Mouse (Mus musculus) thymus, postnatal 25 days (tissue): ENCODE measurements around the gene Fcrl1.
A peak's percentile ranks its signal among the peaks of the same experiment; 100 is the strongest.
"Not testable (repeated sequence)": the region's sequence is repeated elsewhere in the genome, so short reads cannot be mapped to it uniquely, and the experiment has no call there.

ENCODE experiments used
- DNase-seq: peaks from one replicate; pipeline ENCODE4 v3.0.0; 2022

Gene Fcrl1

GRCm38 (mm10) chr3:87376195-87377165 lies at the start of gene Fcrl1:
TSS of gene Fcrl1 (plus strand) at chr3:87376387.
- no peak for DNase-seq

GRCm38 (mm10) chr3:87337899-87338298 lies 38.3 kb upstream of the Fcrl1 start:
- no peak for DNase-seq

DNA sequence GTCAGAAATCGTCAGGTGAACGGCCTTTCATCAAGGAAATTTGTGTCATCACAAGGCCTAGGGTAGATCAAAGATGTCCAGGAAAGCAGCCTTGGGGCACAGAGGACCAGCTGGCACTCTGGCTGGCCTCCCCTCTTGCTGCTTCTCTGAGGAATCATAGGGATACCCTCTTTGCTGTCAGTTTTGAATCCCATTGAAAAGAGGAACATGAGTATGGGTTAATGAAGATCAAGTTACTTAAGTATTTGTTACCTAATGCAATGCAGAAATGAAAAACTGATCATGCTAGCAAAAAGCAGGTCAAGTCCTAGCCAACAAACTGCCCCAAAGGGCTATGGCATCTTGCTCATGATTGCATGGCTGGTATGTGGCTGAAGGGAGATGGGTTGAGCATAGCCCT lies 25.2 kb upstream of the Fcrl1 start:
- not testable (repeated sequence) for DNase-seq

DNA sequence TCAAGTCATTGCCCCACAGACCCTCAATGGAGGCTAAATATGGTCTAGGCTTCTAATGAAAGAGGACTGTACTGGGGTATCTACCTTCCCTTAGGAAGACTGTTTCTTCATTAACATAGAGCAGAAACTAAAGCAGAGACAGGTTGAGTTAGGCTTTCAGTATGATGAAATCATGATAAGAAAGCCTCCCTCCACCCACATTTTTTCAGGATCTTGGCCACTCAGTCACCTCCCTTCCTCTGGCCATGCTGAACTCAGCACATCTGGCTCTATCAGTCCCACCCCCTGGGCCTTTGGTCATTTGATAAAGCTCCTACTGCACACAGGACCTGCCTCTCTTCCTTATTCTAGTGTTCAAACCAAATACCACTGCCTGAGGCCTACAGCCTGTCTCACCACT lies 18.6 kb upstream of the Fcrl1 start, which contains the start of gene Cd5l:
TSS of gene Cd5l (plus strand) at position 301 of the 400 bp plus-strand sequence.
- DNase-seq, result no peak

DNA sequence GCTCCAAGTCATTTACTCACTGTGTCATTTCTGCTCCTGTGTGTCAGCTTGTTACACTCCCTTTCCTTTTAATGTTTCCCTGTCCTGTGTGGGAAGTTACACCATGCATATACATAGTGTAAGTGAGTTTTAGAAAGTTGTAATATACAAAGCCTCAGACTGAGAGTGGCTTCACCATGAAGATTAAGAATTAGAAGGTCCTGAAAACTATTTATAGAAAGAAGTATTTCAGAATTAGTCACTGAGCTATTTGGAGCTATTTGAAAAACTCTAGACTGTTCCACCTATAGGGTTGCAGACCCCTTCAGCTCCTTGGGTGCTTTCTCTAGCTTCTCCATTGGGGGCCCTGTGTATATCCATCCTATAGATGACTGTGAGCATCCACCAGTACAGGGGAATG lies 17.0 kb upstream of the Fcrl1 start:
- DNase-seq, result no peak

DNA sequence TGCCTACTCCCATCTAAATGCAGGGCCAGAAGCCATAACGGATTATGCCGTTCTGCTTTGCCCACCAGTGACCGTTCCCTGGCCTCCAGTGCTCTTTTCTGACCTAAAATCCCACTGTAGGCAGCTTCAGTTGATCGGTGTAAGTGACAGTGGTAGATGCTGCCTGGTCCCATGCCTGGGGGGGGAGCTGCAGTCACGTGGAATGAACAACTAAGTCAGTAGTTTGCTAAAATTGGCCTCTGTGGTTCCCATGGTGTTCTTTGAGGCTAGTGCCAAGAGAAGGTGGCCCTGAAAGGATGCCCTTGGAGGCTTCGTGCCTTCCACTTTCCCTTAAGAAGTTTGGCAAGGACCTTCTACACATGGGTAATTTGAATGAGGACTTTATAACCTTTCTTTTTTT lies 15.7 kb upstream of the Fcrl1 start:
- no peak for DNase-seq

DNA sequence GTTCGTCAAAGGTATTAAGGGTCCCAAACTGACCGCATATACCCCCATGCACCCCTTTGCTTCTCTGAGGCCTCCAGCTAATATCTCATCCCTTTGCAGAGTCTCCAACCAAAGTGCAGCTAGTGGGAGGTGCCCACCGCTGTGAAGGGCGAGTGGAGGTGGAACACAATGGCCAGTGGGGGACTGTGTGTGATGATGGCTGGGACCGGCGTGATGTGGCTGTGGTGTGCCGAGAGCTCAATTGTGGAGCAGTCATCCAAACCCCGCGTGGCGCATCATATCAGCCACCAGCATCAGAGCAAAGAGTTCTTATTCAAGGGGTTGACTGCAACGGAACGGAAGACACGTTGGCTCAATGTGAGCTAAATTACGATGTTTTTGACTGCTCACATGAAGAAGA lies 10.5 kb upstream of the Fcrl1 start:
- DNase-seq, result no peak

DNA sequence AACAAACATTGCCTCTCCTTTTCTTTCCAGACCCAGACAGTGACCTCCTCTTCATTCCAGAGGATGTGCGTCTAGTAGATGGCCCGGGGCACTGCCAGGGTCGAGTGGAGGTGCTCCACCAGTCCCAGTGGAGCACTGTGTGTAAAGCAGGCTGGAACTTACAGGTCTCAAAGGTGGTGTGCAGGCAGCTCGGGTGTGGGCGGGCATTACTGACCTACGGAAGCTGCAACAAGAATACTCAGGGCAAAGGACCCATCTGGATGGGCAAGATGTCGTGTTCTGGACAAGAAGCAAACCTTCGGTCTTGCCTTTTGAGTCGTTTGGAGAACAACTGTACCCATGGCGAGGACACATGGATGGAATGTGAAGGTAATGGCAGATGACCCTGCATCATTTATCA lies 8.7 kb upstream of the Fcrl1 start:
- no peak for DNase-seq

GRCm38 (mm10) chr3:87369181-87369580 lies 7.0 kb upstream of the Fcrl1 start:
- no peak for DNase-seq

GRCm38 (mm10) chr3:87377228-87377627 lies 1.0 kb downstream of the Fcrl1 start:
- no peak for DNase-seq

DNA sequence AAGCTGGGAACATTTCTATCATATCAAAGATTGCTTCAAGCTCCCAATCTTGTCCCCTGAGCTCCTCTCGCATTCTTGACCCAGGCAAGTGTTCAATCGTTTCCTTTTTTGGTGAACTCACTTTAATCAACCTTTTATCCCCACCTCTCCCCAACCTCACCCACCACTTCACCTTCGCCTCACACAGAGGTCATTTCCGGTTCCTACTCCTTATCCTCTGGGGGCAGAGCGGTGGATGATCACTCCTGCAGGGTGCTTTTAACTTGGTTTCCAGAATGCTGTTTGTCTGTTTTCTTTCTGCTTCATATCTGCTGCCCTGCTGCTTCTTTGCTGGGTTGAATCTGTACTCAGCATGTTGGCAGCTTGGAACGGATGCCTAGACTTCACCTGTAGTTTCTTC lies 1.5 kb downstream of the Fcrl1 start:
- no peak for DNase-seq

- not testable (repeated sequence) for DNase-seq
Measured at GRCm38 (mm10) chr3:87379641-87380315, 3.6 kb downstream of the Fcrl1 start.

DNA sequence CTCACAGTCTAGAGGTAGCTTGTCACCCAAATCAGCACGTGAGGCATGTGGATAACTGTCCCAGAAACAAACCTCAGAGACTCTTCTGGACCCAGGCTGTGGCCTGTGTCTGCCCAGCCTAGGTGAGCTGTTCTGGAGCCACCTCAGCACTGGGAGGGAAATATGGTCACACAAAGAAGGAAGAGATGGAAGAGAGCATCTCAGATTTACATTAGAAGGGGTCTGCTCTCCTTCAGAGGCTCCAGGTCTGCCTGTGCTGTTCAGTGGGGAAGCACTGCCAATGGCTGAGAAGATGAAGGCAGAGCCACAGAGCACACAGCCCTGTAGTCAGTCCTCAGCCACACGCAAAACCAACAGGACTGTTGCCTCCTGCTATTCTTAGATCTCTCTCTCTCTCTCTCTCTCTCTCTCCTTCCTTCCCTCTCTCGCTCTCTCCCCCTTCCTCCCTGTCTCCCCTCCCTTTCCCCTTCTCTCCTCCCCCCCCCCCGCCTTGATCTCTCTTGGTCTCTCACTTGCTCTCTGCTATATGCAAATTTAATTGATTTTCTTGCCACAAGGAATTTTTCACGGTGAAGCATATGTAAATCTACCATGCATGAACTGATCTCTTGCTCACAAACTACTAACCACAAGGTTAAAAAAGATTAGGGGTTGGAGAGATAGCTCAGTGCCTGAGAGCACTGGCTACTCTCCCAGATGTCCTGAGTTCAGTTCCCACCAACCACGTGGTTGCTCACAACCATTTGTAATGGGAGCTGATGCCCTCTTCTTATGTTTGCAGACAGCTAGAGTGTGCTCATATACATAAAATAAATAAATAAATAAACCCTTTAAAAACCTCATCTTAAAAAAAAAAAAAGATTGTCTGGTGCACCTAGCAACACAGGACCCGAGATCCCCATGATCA lies 5.9 kb downstream of the Fcrl1 start:
- DNase-seq, result no peak

- DNase-seq, result no peak
Measured at GRCm38 (mm10) chr3:87383308-87383707, 7.1 kb downstream of the Fcrl1 start.

DNA sequence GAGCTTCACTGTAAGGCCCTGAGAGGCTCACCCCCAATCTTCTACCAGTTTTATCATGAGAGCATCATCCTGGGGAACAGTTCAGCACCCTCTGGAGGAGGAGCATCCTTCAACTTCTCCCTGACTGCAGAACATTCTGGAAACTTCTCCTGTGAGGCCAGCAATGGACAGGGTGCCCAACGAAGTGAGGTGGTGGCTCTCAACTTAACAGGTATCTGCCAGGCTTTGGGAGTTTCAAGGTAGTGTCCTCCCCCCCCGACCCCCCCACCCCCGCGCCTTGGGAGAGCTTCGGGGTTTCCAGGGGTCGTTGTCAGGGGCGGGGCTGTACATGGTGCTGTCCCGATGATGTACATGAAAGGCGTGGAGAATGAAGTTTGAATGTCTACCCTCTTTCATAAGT lies 8.9 kb downstream of the Fcrl1 start:
- no peak for DNase-seq

- DNase-seq, result no peak
Measured at GRCm38 (mm10) chr3:87390935-87391334, 14.7 kb downstream of the Fcrl1 start.

DNA sequence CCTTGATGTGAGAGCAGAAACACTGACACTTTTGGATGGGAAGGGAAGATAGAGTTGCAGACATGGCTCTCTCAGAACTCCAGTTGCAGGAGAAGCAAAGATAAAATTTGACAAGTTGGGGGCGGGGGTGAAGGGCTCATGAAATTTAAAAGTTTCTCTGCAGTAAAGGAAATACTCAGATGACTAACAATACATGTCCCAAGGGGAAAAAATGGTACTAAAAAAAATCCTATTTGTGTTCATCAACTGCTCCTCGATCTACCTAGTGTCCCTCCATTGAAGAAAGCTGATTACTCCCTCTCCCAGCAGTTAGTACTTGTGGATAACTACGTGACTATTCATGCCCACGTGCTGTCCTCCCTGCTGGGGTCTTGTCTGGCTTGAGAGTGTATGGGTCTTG lies 22.6 kb downstream of the Fcrl1 start:
- DNase-seq, result no peak

DNA sequence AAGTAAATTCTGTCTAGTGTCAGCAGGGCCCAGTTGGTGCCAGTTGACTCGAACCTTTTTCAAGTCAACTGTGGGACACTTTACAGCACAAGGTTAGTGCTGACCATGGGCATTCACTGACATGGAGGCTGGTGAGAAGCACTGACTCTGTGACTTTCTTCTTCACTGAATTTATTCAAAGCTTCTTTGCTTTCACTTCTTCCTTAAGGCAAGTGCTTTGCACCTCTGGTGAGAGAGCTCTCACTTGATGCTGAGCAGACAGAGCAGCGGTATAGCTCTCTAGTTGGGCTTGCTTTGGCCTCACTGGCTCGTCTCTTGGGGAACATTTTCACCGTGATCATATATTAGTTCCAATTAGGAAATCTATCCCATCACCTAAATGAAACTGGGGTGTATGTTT lies 23.7 kb downstream of the Fcrl1 start:
- DNase-seq, result no peak

- peak; percentile 50 for DNase-seq
Measured at GRCm38 (mm10) chr3:87401321-87401720, 25.1 kb downstream of the Fcrl1 start.

GRCm38 (mm10) chr3:87408171-87408570 lies 32.0 kb downstream of the Fcrl1 start:
- peak; percentile 60 for DNase-seq

GRCm38 (mm10) chr3:87409196-87409935 lies 33.2 kb downstream of the Fcrl1 start:
- DNase-seq, result no peak

DNA sequence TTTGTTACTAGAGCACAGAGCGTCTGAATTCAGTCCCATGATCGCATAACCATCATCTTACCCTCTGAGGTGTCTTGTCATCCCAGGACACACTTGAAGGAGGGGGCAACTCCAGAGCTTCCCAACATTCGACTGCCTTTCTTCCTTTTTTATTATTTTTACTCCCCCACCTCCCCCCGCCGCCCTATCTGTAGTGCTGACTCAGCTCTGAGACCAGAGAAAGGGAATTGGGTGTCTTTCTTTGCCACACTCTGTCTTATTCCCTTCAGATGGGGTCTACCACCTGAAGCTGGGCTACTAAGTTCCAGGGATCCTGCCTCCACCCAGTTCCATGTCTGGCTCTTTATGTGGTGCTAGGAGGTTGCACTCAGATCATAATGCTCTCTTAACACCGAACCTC lies 34.4 kb downstream of the Fcrl1 start:
- DNase-seq, result no peak
